Mouse (Mus musculus): ENCODE results near the gene Zfp36.

DNA sequence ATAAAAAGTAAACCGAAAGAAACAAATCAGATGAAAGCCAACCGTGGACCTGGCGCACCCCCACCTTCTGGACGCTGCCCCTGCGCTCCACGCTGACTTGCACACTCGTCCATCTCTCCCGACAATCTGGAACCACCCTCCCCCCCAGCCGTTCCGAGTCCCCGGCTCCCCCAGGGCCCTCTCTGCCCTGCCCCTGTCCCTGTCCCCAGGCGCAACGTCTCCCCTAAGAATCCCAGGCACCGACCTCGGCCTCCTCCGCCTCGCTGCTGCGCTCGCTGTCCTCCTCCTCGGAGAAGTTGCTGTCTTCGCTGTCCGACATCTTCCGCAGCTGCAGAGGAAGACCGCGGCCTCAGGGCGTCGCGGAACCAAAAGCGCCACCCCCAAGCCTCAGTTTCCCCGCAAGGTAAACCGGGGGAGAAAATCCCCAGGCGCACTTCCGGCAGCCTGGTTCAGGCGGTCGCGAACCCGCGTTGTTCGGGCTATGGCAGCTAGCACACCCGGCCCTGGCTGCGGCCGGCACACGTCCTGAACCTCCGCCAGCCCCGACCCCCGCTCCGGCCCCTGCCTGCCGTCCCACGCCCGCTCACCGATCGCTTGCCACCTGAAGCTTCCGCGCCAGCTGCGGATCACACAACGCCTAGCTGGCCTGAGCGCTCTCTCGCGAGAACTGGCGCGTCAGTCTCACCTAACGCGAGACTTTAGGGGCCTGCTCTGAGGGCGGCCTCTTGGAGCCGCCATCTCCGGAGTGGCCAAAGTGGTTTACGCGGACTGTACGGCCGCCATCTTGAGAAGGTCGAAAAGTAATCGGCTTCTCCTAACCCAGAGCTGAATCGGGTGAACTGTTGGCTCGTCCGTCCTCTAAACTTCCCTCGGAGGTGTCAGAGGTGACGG lies 41.7 kb downstream of the Zfp36 start, which contains the start of gene Supt5:
- TF ChIP-seq POLR2A (IDR thresholded peaks at IDR 0.05; ENCODE audit: borderline replicate concordance, low read depth, low read length) (no peak), CTCF (IDR thresholded peaks at IDR 0.05; ENCODE audit: low read depth, low read length) (no peak)

All from bone marrow macrophage, adult 2 months (primary cell).